Mouse (Mus musculus) small intestine, adult 2 months (tissue): ENCODE data around the gene Pkp4. TPM values are rescaled to one million over a fixed set of nuclear protein-coding genes. Genes with fewer than 3 reads are reported as not detected.

Experiments
- H3K27ac ChIP-seq: fragments of 200-500 bp; 2 replicates; pipeline ENCODE4 v1.5.1; 2012; ENCODE audit warnings: low read depth, low read length, control low read depth, inconsistent platforms; ENCODE audit not compliant: insufficient read depth
- H3K27me3 ChIP-seq: fragments of 200-500 bp; 2 replicates; pipeline ENCODE4 v1.6.1; 2012; ENCODE audit warnings: mild to moderate bottlenecking, moderate library complexity, low read length, inconsistent platforms; ENCODE audit not compliant: control insufficient read depth, insufficient read depth
- H3K36me3 ChIP-seq: fragments of 200-500 bp; 2 replicates; pipeline ENCODE4 v1.6.1; 2012; ENCODE audit warnings: mild to moderate bottlenecking, low read length, control low read depth, inconsistent platforms; ENCODE audit not compliant: control insufficient read depth, insufficient read depth
- H3K4me1 ChIP-seq: fragments of 200-500 bp; 2 replicates; pipeline ENCODE4 v1.6.1; 2012; ENCODE audit warnings: low read length, inconsistent platforms, mixed read lengths; ENCODE audit not compliant: control insufficient read depth, insufficient read depth, insufficient read length
- H3K4me3 ChIP-seq: fragments of 200-500 bp; 2 replicates; pipeline ENCODE4 v1.5.1; 2012; ENCODE audit warnings: low read depth, mild to moderate bottlenecking, control low read depth, inconsistent platforms, low read length, moderate library complexity
- CTCF ChIP-seq: fragments of 200-500 bp; IDR thresholded peaks from 2 replicates; pipeline ENCODE4 v1.5.1; 2012; ENCODE audit warnings: low read depth, mild to moderate bottlenecking, control low read depth, inconsistent platforms, low read length, moderate library complexity, mixed read lengths; ENCODE audit not compliant: insufficient replicate concordance, insufficient read length; ENCODE audit errors: extremely low read depth
- POLR2A ChIP-seq: fragments of 200-500 bp; IDR thresholded peaks from 2 replicates; pipeline ENCODE4 v1.6.1; 2012; ENCODE audit warnings: low read depth, mild to moderate bottlenecking, control low read depth, inconsistent platforms, low read length, moderate library complexity
- WGBS: fragments of 180-500 bp; shearing (Covaris S2); methylation state at CpG from one replicate; pipeline ENCODE4 v1.1.7; 2018; 5-methylcytosine and 5-hydroxymethylcytosine counted together
- polyA plus RNA-seq: library from polyadenylated mRNA; depleted of rRNA; stranded (reverse); fragments of >200 nt; gene quantifications from 2 replicates; pipeline ENCODE4 v1.2.3, GENCODE M21; 2012

The Pkp4 gene
- polyA plus RNA-seq, 1 experiment = 77.4 TPM

- WGBS = 61% methylated on average over 4 of the region's 4 CpGs
- TF ChIP-seq CTCF (no peak), POLR2A (no peak)
- no peaks in the 10 kb centered on the region for H3K36me3 ChIP-seq
- H3K27me3 ChIP-seq = no peaks in the 10 kb centered on the region
- no peak overlapping the region for H3K27ac ChIP-seq
- peaks cover 16% of the 10 kb centered on the region for H3K4me1 ChIP-seq
- H3K4me3 ChIP-seq = no peak overlapping the region
These were observed 46.6 kb downstream of the Pkp4 start for GRCm38 (mm10) chr2:59207240-59207639.

DNA sequence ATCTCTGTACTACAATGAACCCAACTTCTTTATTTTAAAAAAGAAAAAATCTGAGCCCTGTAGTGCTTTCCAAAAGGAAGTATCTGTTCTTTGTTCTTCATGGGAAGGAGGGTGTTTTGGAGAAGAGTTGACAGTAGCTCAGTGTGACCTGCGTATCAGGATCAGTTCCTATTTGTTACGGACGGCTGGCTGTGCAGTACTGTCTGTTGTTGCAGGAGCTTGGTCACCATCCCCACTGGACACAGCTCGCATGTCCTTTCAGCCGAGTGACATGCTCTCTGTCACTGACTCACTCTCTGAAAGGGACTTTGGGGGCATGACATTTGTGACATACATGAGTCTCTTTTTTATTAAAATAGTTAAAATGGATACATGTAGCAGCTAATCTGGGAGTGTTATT is 47.1 kb downstream of the Pkp4 start:
- Histone ChIP-seq H3K4me3 (no peak overlapping the region), H3K36me3 (no peaks in the 10 kb centered on the region), H3K4me1 (peaks cover 20% of the 10 kb centered on the region), H3K27ac (no peak overlapping the region), H3K27me3 (no peaks in the 10 kb centered on the region)
- TF ChIP-seq CTCF (no peak), POLR2A (no peak)
- WGBS = 77% methylated on average over 5 of the region's 5 CpGs

DNA sequence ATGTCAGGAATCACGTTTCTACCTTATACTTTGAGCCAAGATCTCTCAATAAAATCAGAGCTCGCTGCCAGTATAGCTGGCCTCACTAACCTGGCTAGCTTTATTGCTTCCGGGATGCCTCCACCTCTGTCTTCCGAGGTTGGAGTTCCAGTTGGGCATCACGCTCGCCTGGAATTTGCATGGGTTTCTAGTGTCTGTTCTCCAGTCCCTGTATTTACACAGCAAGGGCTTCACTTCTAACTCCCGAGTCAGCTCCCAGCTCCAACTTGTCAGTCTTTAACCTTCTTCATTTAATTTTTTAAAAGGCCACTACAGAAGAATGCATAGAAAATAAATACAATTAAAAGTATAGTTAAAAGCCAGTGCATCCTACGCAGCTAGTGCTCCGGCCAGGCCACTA is 47.6 kb downstream of the Pkp4 start:
- Histone ChIP-seq H3K36me3 (no peaks in the 10 kb centered on the region), H3K4me1 (peaks cover 22% of the 10 kb centered on the region), H3K27me3 (no peaks in the 10 kb centered on the region), H3K27ac (no peak overlapping the region), H3K4me3 (no peak overlapping the region)
- WGBS = 50% methylated on average over 9 of the region's 9 CpGs
- TF ChIP-seq POLR2A = no peak
- TF ChIP-seq CTCF = no peak

DNA sequence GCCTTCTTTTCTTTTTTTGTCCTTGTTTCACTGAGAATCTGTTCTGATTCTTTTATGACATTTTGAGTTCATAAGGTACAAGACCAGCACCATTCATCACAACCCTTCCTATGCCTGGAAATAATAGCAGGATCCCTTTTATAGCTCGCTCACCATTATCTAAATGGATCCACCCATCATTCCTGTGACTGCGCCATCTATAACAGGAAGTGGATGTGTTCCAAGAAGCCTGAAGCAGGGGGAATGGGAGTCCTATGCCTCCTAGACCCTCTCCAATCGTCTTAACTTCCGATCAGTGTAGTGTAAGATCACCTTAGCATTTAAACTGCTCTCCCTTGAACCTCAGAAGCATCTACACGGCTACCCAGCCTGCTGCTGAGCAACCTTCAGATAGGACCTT is 50.4 kb downstream of the Pkp4 start:
- no peak for TF ChIP-seq CTCF
- TF ChIP-seq POLR2A = no peak
- Histone ChIP-seq H3K27me3 (no peaks in the 10 kb centered on the region), H3K27ac (peak overlapping the region; percentile 31; the same call in 1 of the 2 replicates), H3K36me3 (peaks cover 1% of the 10 kb centered on the region; the same call in 1 of the 2 replicates), H3K4me3 (no peak overlapping the region), H3K4me1 (peaks cover 24% of the 10 kb centered on the region)
- 73% methylated on average over 5 of the region's 5 CpGs for WGBS

DNA sequence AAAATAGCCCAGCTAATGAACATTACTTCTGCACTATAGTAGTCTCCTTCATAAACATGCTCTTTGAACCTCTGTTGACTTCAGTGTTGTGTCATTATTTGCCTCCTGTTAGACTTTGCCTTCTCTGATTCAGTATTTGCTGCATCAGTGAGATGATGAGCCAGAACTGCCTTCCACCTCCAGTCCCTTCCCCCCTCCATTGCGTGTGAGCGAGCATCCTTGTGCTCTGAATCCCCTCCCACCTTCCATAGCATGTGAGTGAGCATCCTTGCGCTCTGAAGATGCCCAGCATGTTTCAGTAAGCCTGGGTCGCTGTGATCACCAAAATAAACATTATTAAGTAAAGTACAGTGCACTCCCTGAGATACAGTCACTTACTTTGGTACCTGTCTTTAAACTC is 51.8 kb downstream of the Pkp4 start:
- TF ChIP-seq POLR2A (no peak), CTCF (no peak)
- WGBS = 57% methylated on average over 4 of the region's 4 CpGs
- Histone ChIP-seq H3K36me3 (peaks cover 1% of the 10 kb centered on the region), H3K4me1 (peaks cover 21% of the 10 kb centered on the region), H3K27me3 (no peaks in the 10 kb centered on the region), H3K4me3 (no peak overlapping the region), H3K27ac (no peak overlapping the region)

GRCm38 (mm10) chr2:59212846-59213245 is 52.2 kb downstream of the Pkp4 start:
- Histone ChIP-seq H3K27me3 (no peaks in the 10 kb centered on the region), H3K4me1 (peaks cover 19% of the 10 kb centered on the region), H3K36me3 (peaks cover 1% of the 10 kb centered on the region), H3K27ac (no peak overlapping the region), H3K4me3 (no peak overlapping the region)
- TF ChIP-seq POLR2A (no peak), CTCF (no peak)
- WGBS = 78% methylated on average over 1 of the region's 1 CpGs

DNA sequence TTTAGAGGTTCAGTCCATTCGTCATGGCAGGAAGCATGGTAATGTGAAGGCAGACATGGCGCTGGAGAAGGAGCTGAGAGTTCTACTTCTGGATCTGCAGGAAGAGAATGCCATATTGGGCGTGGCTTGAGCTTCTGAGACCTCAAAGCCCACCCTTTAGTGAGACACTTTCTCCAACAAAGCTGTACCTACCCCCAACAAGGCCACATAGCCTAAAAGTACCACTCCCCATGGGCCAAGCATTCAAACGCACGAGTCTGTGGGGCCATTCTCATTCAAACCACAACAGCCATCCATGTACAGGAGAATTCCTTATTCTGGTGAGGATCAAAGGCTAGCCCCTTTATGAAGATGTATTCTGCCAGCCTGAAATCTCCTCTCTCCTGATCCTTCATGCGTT is 57.3 kb downstream of the Pkp4 start:
- Histone ChIP-seq H3K4me3 (no peak overlapping the region), H3K36me3 (peaks cover 1% of the 10 kb centered on the region), H3K27ac (no peak overlapping the region), H3K4me1 (peaks cover 11% of the 10 kb centered on the region), H3K27me3 (no peaks in the 10 kb centered on the region)
- WGBS = 95% methylated on average over 6 of the region's 6 CpGs
- TF ChIP-seq POLR2A = no peak
- TF ChIP-seq CTCF = no peak
